Mouse (Mus musculus): ENCODE data around the gene Stab1.

The Stab1 gene

GRCm38 (mm10) chr14:31165010-31165409, 3.4 kb downstream of the Stab1 start:
- DNase-seq (ENCODE audit: low read depth): no peak

GRCm38 (mm10) chr14:31164067-31164466, 4.4 kb downstream of the Stab1 start:
- no peak for DNase-seq (ENCODE audit: low read depth)

- DNase-seq (ENCODE audit: low read depth): no peak
Observed at GRCm38 (mm10) chr14:31161638-31162037, 6.8 kb downstream of the Stab1 start.

GRCm38 (mm10) chr14:31161191-31161590, 7.2 kb downstream of the Stab1 start:
- no peak for DNase-seq (ENCODE audit: low read depth)

- DNase-seq (ENCODE audit: low read depth): no peak
Observed at GRCm38 (mm10) chr14:31160196-31161150, 8.0 kb downstream of the Stab1 start.

GRCm38 (mm10) chr14:31145694-31146093, 22.7 kb downstream of the Stab1 start:
- no peak for DNase-seq (ENCODE audit: low read depth)

- DNase-seq (ENCODE audit: low read depth): no peak
Observed at GRCm38 (mm10) chr14:31141011-31141410, 27.4 kb downstream of the Stab1 start.

- no peak for DNase-seq (ENCODE audit: low read depth)
Observed at GRCm38 (mm10) chr14:31140141-31140540, 28.3 kb downstream of the Stab1 start.

GRCm38 (mm10) chr14:31139666-31140065, 28.8 kb downstream of the Stab1 start:
- DNase-seq (ENCODE audit: low read depth): no peak

- DNase-seq (ENCODE audit: low read depth): no peak
Observed at GRCm38 (mm10) chr14:31138897-31139429, 29.5 kb downstream of the Stab1 start.

GRCm38 (mm10) chr14:31138219-31138896, 30.1 kb downstream of the Stab1 start:
- no peak for DNase-seq (ENCODE audit: low read depth)

GRCm38 (mm10) chr14:31137791-31138190, 30.6 kb downstream of the Stab1 start:
- no peak for DNase-seq (ENCODE audit: low read depth)

GRCm38 (mm10) chr14:31137281-31137595, 31.2 kb downstream of the Stab1 start:
- DNase-seq (ENCODE audit: low read depth): no peak

- no peak for DNase-seq (ENCODE audit: low read depth)
Observed at GRCm38 (mm10) chr14:31136411-31137280, 31.8 kb downstream of the Stab1 start.

GRCm38 (mm10) chr14:31135495-31136410, 32.7 kb downstream of the Stab1 start:
- no peak for DNase-seq (ENCODE audit: low read depth)

GRCm38 (mm10) chr14:31134015-31135000, 34.1 kb downstream of the Stab1 start:
- no peak for DNase-seq (ENCODE audit: low read depth)

GRCm38 (mm10) chr14:31133023-31133665, 35.3 kb downstream of the Stab1 start:
- no peak for DNase-seq (ENCODE audit: low read depth)

- no peak for DNase-seq (ENCODE audit: low read depth)
Observed at GRCm38 (mm10) chr14:31132491-31132975, 35.9 kb downstream of the Stab1 start.

GRCm38 (mm10) chr14:31132031-31132430, 36.4 kb downstream of the Stab1 start:
- peak; percentile 44 for DNase-seq (ENCODE audit: low read depth)

Data from NIH3T3 (cell line).